Mouse (Mus musculus) thymus, adult 2 months (tissue): ENCODE measurements around the gene Rbpms2.

Experiments
- CTCF ChIP-seq: fragments of 200-500 bp; IDR thresholded peaks from 2 replicates; pipeline ENCODE4 v1.5.1; 2012; ENCODE audit warnings: mild to moderate bottlenecking, control low read depth, low read length, moderate library complexity, borderline replicate concordance; ENCODE audit not compliant: control insufficient read depth, poor library complexity, insufficient read depth; ENCODE audit errors: extremely low read depth
- POLR2A ChIP-seq: fragments of 200-500 bp; IDR thresholded peaks from 2 replicates; pipeline ENCODE4 v1.6.1; 2012; ENCODE audit warnings: mild to moderate bottlenecking, low read length, control low read depth, moderate library complexity; ENCODE audit not compliant: control insufficient read depth, poor library complexity, insufficient read depth; ENCODE audit errors: extremely low read depth

DNA sequence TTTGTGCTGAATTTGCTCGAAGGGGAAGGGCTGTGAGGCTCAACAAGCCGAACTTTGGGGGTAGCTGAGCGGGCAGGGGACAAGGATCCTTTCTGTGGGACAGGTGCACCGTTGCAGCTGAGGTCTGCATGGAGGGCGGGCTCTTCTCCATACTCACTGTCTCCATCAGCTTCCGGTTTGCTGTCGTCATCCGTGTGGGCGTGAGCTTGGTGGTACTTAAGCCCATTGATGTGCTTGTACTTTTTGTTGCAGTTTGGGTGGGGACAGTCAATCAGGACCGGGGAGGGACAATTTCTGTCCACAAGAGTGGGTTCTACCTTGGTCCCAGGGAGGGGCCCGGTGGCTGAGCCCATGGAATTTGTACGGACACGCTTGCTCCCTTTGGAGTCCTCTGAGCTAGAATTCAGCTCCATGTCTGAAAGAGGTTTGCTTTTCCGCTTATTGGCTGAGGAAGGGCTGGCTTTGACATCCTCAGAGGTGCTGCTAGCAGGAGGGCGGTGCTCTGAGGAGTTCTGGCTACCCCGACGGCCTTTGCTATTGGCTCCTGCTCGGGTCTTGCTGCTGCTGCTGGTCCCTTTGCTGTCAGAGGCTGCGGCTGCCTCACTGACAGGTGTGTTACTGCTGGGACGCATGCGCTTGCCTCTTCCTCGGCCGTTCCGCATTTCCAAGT, 74.6 kb downstream of the Rbpms2 start:
- TF ChIP-seq POLR2A (no peak), CTCF (no peak)
